Mouse (Mus musculus) stomach, embryonic 16.5 days (tissue): ENCODE measurements at regions not wholly inside any gene's neighbourhood (a gene's known extent, or its start where the extent isn't known, plus 50 kb on each side); places are given as distances from the start of the nearest gene placed in this dataset.

Experiments
- ATAC-seq: fragments of 200-750 bp; cut with Nextera tagmentation; 2 replicates; pipeline ENCODE4 v1.8.0; 2017; ENCODE audit warnings: moderate number of reproducible peaks, moderate TSS enrichment; ENCODE audit not compliant: insufficient read depth, low FRiP score
- H3K27ac ChIP-seq: fragments of 300-500 bp; sonication (generic); 2 replicates; pipeline ENCODE4 v1.5.1; 2014; ENCODE audit warnings: low read length
- H3K27me3 ChIP-seq: fragments of 300-500 bp; sonication (generic); 2 replicates; pipeline ENCODE4 v1.6.1; 2014; ENCODE audit warnings: low read length, control low read depth, mixed read lengths; ENCODE audit not compliant: control insufficient read depth, insufficient read depth
- H3K36me3 ChIP-seq: fragments of 300-500 bp; sonication (generic); 2 replicates; pipeline ENCODE4 v1.6.1; 2014; ENCODE audit warnings: low read length; ENCODE audit not compliant: control insufficient read depth, insufficient read depth
- H3K4me1 ChIP-seq: fragments of 300-500 bp; sonication (generic); 2 replicates; pipeline ENCODE4 v1.6.1; 2014; ENCODE audit warnings: low read length, control low read depth, mixed read lengths; ENCODE audit not compliant: control insufficient read depth, insufficient read depth
- H3K4me2 ChIP-seq: fragments of 300-500 bp; sonication (generic); 2 replicates; pipeline ENCODE4 v1.6.1; 2014; ENCODE audit warnings: low read depth, low read length, mixed read lengths
- H3K4me3 ChIP-seq: fragments of 300-500 bp; sonication (generic); replicated peaks from 2 replicates; pipeline ENCODE4 v1.5.1; 2014; ENCODE audit warnings: mild to moderate bottlenecking, low read length
- H3K9ac ChIP-seq: fragments of 300-500 bp; sonication (generic); 2 replicates; pipeline ENCODE4 v1.6.1; 2014; ENCODE audit warnings: low read length
- H3K9me3 ChIP-seq: fragments of 300-500 bp; sonication (generic); replicated peaks from 2 replicates; pipeline ENCODE4 v1.6.1; 2016; ENCODE audit warnings: low read length, control low read depth; ENCODE audit not compliant: control insufficient read depth
- WGBS: fragments of 180-500 bp; shearing (Covaris S2); extraction: QIAGEN DNeasy Blood & Tissue Kit; methylation state at CpG from one replicate; pipeline ENCODE4 v1.1.7; 2014; 5-methylcytosine and 5-hydroxymethylcytosine counted together

DNA sequence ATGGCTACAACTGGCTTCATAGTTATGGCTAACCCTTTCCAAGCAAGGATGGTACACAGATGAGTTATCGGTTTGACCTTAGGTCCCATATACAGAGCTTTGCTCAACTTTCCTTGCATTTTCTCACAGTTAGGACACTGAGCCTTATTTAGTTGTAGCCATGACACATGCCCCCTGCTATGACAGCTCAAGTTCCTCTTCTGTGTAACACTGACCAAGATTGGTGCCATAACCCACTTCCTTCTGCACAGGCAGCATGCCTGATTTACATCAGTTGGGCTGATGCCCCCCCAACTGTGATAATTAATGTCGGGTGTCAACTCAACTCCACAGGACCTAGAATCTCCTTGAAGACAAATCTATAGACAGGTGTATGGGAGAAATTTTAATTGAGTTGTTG is 361.5 kb upstream of the Intu start:
- Histone ChIP-seq H3K36me3 (no peaks in the 10 kb centered on the region), H3K27ac (no peak overlapping the region), H3K9ac (no peak overlapping the region), H3K9me3 (no peaks in the 10 kb centered on the region), H3K4me2 (no peak overlapping the region), H3K27me3 (no peaks in the 10 kb centered on the region), H3K4me1 (no peaks in the 10 kb centered on the region), H3K4me3 (no peak overlapping the region)
- WGBS = 89% methylated on average over 2 of the region's 2 CpGs
- ATAC-seq = no peak

DNA sequence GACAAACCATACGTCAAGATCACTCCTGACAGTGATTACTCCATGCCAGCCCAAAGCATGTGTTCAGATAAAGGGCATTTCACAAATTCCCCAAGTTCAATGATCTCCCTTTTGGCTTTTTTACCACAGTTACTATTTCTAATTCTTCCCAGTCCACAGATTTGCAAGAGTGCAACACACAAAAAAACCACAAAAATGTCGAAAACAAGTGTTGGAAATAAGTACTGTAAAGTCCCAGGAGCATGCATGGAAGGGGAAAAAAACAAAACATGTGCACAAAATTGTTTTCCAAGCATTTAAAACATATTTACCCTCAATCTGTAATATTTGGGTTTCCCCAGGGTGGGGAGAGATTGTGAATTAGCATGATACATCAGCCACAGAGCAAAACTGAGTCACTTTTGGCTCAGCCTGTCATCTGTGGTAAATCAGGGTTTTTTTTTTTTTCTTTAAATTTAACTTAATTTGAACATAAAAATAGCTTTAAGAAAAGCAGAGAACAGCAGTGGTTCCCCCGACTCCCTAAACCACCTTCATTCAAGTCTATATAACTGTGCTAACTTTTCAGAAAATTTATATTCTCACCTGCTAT is 351.3 kb upstream of the Intu start:
- WGBS = 76% methylated on average over 3 of the region's 3 CpGs
- no peak for ATAC-seq
- no peaks in the 10 kb centered on the region for H3K36me3 ChIP-seq

DNA sequence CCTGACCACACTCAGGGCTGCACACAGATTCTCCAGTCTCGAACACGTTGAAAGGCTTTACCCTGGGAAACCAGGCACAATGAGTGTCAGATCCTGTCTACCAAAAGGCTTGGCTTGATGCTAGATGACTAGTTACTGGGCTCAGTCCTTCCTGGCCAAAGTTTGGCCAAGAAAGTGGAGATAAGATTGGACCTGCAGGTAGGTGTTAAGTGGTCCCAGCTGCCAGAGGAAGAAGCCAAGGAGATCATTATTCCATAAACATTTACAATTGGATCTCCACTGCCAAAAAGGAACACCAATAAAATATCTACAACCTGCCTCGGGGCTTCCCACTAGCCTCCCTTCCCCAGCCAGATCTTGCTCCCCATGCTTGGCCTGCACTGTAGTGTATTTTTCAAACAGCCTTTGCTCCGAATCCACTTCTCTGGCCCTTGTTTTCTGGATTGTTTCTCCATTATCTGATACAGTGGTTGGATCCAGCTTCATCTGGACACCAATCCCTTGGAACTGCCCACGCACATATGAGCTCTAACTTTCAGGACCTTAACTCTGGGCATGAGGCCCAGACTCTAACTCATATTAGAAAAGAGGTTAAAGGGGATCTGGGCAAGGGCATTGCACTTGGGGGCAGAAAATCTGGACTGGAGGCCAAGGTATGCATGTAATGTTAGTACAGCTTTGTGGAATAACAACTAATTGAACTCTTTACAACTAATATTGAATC is 345.3 kb upstream of the Intu start:
- no peaks in the 10 kb centered on the region for H3K9me3 ChIP-seq
- no peaks in the 10 kb centered on the region for H3K4me1 ChIP-seq
- no peak overlapping the region for H3K4me3 ChIP-seq
- no peak overlapping the region for H3K9ac ChIP-seq
- no peaks in the 10 kb centered on the region for H3K27me3 ChIP-seq
- no peak overlapping the region for H3K27ac ChIP-seq
- no peak for ATAC-seq
- no peaks in the 10 kb centered on the region for H3K36me3 ChIP-seq
- 74% methylated on average over 5 of the region's 5 CpGs for WGBS
- no peak overlapping the region for H3K4me2 ChIP-seq

More for the DNA sequence above, 351.3 kb upstream of the Intu start:
- Histone ChIP-seq H3K9me3 (no peaks in the 10 kb centered on the region), H3K27ac (no peak overlapping the region), H3K4me3 (no peak overlapping the region), H3K4me2 (no peak overlapping the region), H3K9ac (no peak overlapping the region), H3K27me3 (no peaks in the 10 kb centered on the region), H3K4me1 (no peaks in the 10 kb centered on the region)

DNA sequence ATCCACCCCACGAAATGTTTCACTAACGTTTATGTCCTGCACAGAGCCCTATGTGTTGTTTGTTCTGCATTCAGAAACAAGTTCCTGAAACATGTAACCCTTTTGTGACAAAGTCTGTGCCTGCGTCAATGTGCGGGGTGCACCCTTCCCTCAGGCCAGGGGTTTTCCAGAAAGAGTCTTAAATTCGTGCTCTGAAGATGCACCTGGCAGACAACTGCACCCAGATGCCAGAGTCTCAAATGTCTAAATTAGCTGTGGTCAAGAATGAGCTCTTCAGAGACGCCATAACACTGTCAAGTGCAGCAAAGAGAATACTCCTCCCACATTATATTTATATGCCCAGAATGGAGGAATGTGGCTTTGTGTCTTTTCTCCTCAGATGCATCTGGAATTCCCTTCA is 341.6 kb upstream of the Intu start:
- 63% methylated on average over 6 of the region's 6 CpGs for WGBS
- Histone ChIP-seq H3K4me3 (no peak overlapping the region), H3K9ac (no peak overlapping the region), H3K27me3 (no peaks in the 10 kb centered on the region), H3K4me2 (no peak overlapping the region), H3K9me3 (no peaks in the 10 kb centered on the region), H3K27ac (no peak overlapping the region), H3K36me3 (no peaks in the 10 kb centered on the region), H3K4me1 (no peaks in the 10 kb centered on the region)
- no peak for ATAC-seq

DNA sequence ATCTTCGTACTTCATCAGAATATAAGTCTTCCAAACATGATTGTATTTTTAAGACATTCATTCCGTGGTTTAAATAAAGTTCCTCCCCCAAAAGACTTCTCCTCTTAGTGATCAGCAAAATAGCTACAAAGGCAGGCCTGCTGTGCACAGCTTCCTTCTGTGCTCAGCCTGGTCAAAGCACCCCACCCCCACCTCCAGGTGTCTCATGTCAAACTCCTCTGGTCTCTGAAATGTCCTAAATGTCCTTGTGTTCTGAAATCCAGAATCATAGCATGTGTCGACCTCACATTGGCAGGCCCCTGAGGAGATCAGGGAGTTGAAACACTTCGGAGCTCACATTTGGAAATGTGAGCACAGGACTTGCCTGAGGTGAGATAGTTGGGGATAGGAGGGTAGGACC is 341.1 kb upstream of the Intu start:
- Histone ChIP-seq H3K36me3 (no peaks in the 10 kb centered on the region), H3K27ac (no peak overlapping the region), H3K27me3 (no peaks in the 10 kb centered on the region), H3K4me2 (no peak overlapping the region), H3K9me3 (no peaks in the 10 kb centered on the region), H3K9ac (no peak overlapping the region), H3K4me3 (no peak overlapping the region), H3K4me1 (no peaks in the 10 kb centered on the region)
- ATAC-seq = no peak
- WGBS = 49% methylated on average over 4 of the region's 4 CpGs

DNA sequence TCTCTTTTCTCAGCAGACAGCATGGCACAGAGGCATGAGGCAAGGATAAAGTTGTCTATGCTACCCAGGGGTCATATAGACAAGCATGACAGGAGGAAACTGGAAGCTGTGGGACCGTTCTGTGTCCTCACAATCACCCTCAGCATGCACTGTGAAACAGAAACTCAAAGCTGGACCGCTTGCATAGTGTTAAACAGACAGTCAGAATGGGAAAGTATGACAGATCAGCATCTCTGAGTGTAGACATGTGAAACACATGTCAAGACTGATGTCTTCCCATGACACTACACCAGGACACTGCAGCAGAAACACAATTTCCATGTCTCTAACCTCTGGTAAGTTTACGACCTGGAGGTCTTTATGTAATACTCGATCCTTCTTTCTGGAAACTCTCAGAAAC is 330.9 kb upstream of the Intu start:
- no peak overlapping the region for H3K4me2 ChIP-seq
- H3K9me3 ChIP-seq = no peaks in the 10 kb centered on the region
- no peaks in the 10 kb centered on the region for H3K4me1 ChIP-seq
- 83% methylated on average over 4 of the region's 4 CpGs for WGBS
- no peaks in the 10 kb centered on the region for H3K27me3 ChIP-seq
- H3K36me3 ChIP-seq = no peaks in the 10 kb centered on the region
- no peak overlapping the region for H3K27ac ChIP-seq
- ATAC-seq = no peak
- H3K9ac ChIP-seq = no peak overlapping the region
- H3K4me3 ChIP-seq = no peak overlapping the region

DNA sequence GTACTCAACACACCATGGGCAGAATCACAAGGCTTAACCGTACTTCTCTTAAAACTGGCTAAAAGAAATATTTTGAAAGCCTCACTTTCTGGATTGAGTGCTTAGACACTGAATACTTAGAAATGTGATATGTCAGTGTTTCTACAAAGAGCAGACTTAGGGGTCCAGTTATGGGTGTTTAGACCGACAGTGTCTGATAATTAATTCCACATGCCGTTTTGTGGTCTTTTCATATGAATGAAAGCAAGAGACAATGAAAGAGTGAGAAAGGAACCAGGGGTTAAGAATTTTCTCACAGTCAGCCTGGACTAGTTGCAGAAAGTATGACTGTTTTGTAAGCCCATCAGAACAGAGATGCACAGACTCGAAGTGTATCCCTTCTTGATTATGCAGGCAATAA is 324.8 kb upstream of the Intu start:
- no peaks in the 10 kb centered on the region for H3K36me3 ChIP-seq
- no peak overlapping the region for H3K27ac ChIP-seq
- H3K4me3 ChIP-seq = no peak overlapping the region
- H3K27me3 ChIP-seq = no peaks in the 10 kb centered on the region
- H3K4me2 ChIP-seq = no peak overlapping the region
- WGBS = 76% methylated on average over 4 of the region's 4 CpGs
- no peaks in the 10 kb centered on the region for H3K4me1 ChIP-seq
- ATAC-seq = no peak
- H3K9ac ChIP-seq = no peak overlapping the region
- H3K9me3 ChIP-seq = no peaks in the 10 kb centered on the region

DNA sequence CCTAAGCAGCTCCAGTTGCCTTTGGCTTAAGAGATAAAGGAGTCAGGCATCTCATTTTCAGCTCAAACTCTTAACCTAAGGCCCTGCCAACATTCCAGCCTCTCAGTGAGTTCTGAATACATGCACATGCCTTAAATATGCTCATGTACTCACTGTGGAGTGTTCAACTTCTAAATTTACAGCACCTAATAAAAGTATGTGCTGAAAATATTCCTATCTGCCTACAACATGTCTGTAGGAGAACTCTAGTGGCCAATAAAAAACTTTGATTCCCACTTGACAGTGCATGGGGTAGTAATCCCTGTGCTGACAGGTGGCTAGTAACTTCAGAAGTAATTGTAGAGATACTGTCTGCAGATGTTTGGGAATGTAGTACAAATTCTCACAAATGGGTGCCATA is 319.3 kb upstream of the Intu start:
- Histone ChIP-seq H3K4me3 (no peak overlapping the region), H3K27ac (no peak overlapping the region), H3K4me2 (no peak overlapping the region), H3K27me3 (no peaks in the 10 kb centered on the region), H3K36me3 (no peaks in the 10 kb centered on the region), H3K9me3 (no peaks in the 10 kb centered on the region), H3K9ac (no peak overlapping the region), H3K4me1 (no peaks in the 10 kb centered on the region)
- no peak for ATAC-seq

DNA sequence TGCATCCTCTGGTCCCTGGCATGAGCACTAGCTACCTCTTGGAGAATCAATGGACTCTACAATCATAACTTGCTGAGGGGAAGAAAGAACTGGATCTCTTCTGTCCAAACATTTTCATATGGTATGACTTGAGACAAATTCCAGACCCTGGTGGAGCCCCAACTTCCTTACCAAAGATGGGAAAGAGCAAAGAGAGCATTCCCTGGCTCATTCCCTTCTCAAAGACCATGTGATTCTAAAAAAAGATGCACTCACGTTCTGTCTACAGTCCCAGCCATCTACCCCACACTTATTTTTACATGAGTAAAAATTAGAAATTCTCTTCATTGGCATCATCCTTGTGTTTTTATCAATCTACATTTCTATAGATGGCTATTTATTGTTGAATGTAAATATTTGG is 304.3 kb upstream of the Intu start:
- H3K36me3 ChIP-seq = no peaks in the 10 kb centered on the region
- H3K4me1 ChIP-seq = no peaks in the 10 kb centered on the region
- ATAC-seq = peak; percentile 60; the same call in 1 of the 2 replicates
- no peak overlapping the region for H3K4me3 ChIP-seq
- H3K27ac ChIP-seq = no peak overlapping the region
- no peak overlapping the region for H3K4me2 ChIP-seq
- H3K9ac ChIP-seq = no peak overlapping the region
- 40% methylated on average over 1 of the region's 1 CpGs for WGBS
- no peaks in the 10 kb centered on the region for H3K27me3 ChIP-seq
- no peaks in the 10 kb centered on the region for H3K9me3 ChIP-seq
